ENCODE assay signal across 26 mouse cellular contexts in genomic region chr11:110566307-110566706, GRCm38 (mm10).
A peak's percentile ranks its signal among the peaks of the same experiment; 100 is the strongest.
DNase-seq lines count a peak whose midpoint lies in the region; ATAC-seq and TF ChIP-seq lines count a peak whose summit lies in the region.
"Had no signal": no experiment of that assay in that cellular context is flagged by ENCODE, and none has a peak within 500 bp of the region (broad histone marks: within the 10 kb centered on the region; RNA-seq: fewer than 3 reads in every experiment).

No protein-coding gene starts in this region.

- no peak overlapping the region for H3K4me2 ChIP-seq in liver, embryonic 16.5 days (ENCODE audit: low read depth, low read length)
- H3K4me2 ChIP-seq: embryonic facial prominence, embryonic 12.5 days; embryonic facial prominence, embryonic 15.5 days; heart, embryonic 13.5 days; hindbrain, embryonic 13.5 days; intestine, embryonic 15.5 days had no signal

- no peak overlapping the region for H3K4me3 ChIP-seq in kidney, adult 2 months (ENCODE audit: insufficient read depth, low read depth, low read length)
- H3K4me3 ChIP-seq in liver, embryonic 16.5 days (ENCODE audit: low read depth, low read length), result no peak overlapping the region
- H3K4me3 ChIP-seq: embryonic facial prominence, embryonic 12.5 days; embryonic facial prominence, embryonic 15.5 days; gastrocnemius, adult 2 months; heart, embryonic 13.5 days; hindbrain, embryonic 10.5 days; hindbrain, embryonic 13.5 days; intestine, embryonic 15.5 days had no signal

- no peak for TF ChIP-seq POLR2A in kidney, adult 2 months (IDR thresholded peaks at IDR 0.05; ENCODE audit: low read depth, low read length)

- DNase-seq in adrenal gland, postnatal 14 days, result peak; percentile 9
- no peak for DNase-seq in adrenal gland, adult 8-10 months
- peak; percentile 21 for DNase-seq in kidney, adult 2 months
- DNase-seq in kidney, adult 11 months, result no peak
- DNase-seq in liver, result no peak
- DNase-seq: B cell, adult 2 months; cerebellum, adult 11 months; cerebellum, adult 2 months; cerebellum, adult 9-11 months; cerebellum, postnatal 25 days; forebrain, postnatal 0 days; gastrocnemius, adult 2 months; gastrocnemius, postnatal 14 days; heart, adult 18-20 months had no signal

- ATAC-seq in liver, embryonic 16.5 days (ENCODE audit: low read depth), result peak; percentile 16; the same call in 1 of the 2 replicates
- ATAC-seq: forebrain, embryonic 14.5 days; forebrain, postnatal 0 days; hindbrain, embryonic 16.5 days; intestine, embryonic 15.5 days; Patski had no signal

- no peaks in the 10 kb centered on the region for H3K36me3 ChIP-seq in kidney, adult 2 months (ENCODE audit: control insufficient read depth, insufficient read depth, low read length)
- H3K36me3 ChIP-seq in liver, embryonic 16.5 days (ENCODE audit: control insufficient read depth, insufficient read depth), result no peaks in the 10 kb centered on the region
- H3K36me3 ChIP-seq: embryonic facial prominence, embryonic 12.5 days; embryonic facial prominence, embryonic 15.5 days; G1E; heart, embryonic 13.5 days; hindbrain, embryonic 10.5 days; hindbrain, embryonic 13.5 days; intestine, embryonic 15.5 days had no signal

- H3K9me3 ChIP-seq in liver, embryonic 16.5 days (replicated peaks; ENCODE audit: control insufficient read depth, low read length), result no peaks in the 10 kb centered on the region
- H3K9me3 ChIP-seq: embryonic facial prominence, embryonic 12.5 days; embryonic facial prominence, embryonic 15.5 days; heart, embryonic 13.5 days; hindbrain, embryonic 10.5 days; hindbrain, embryonic 13.5 days; intestine, embryonic 15.5 days had no signal

- H3K4me1 ChIP-seq in kidney, adult 2 months (ENCODE audit: control insufficient read depth, insufficient read depth, low read length), result no peaks in the 10 kb centered on the region; the same call in 1 of the 2 replicates
- H3K4me1 ChIP-seq in liver, embryonic 16.5 days (ENCODE audit: control insufficient read depth, low read depth, low read length), result no peaks in the 10 kb centered on the region
- H3K4me1 ChIP-seq: embryonic facial prominence, embryonic 15.5 days; hindbrain, embryonic 13.5 days; intestine, embryonic 15.5 days had no signal

- no peaks in the 10 kb centered on the region for H3K27me3 ChIP-seq in kidney, adult 2 months (replicated peaks; ENCODE audit: control insufficient read depth, insufficient read depth, low read length)
- no peaks in the 10 kb centered on the region for H3K27me3 ChIP-seq in liver, embryonic 16.5 days (ENCODE audit: control insufficient read depth, insufficient read depth, low read depth, low read length)
- H3K27me3 ChIP-seq: CH12.LX; embryonic facial prominence, embryonic 12.5 days; embryonic facial prominence, embryonic 15.5 days; heart, embryonic 13.5 days; hindbrain, embryonic 13.5 days; intestine, embryonic 15.5 days; Patski had no signal

- no peak for TF ChIP-seq CTCF in kidney, adult 2 months (conservative IDR thresholded peaks at IDR 0.05; ENCODE audit: insufficient read depth, insufficient read length, low read depth, low read length)

- H3K27ac ChIP-seq in kidney, adult 2 months (ENCODE audit: insufficient read depth, low read depth, low read length), result peak overlapping the region; percentile 38; the same call in 1 of the 2 replicates
- H3K27ac ChIP-seq in liver, embryonic 16.5 days (ENCODE audit: low read length), result no peak overlapping the region
- H3K27ac ChIP-seq: embryonic facial prominence, embryonic 12.5 days; embryonic facial prominence, embryonic 15.5 days; gastrocnemius, adult 2 months; heart, embryonic 13.5 days; hindbrain, embryonic 10.5 days; hindbrain, embryonic 13.5 days; intestine, embryonic 15.5 days had no signal

- 72% methylated on average over 7 of the region's 7 CpGs for WGBS in kidney, adult 2 months
- WGBS in liver, embryonic 16.5 days (ENCODE audit: insufficient replicate concordance), result 56% methylated on average over 7 of the region's 7 CpGs

- H3K9ac ChIP-seq in liver, embryonic 16.5 days (ENCODE audit: low read depth, low read length), result no peak overlapping the region
- H3K9ac ChIP-seq: embryonic facial prominence, embryonic 12.5 days; embryonic facial prominence, embryonic 15.5 days; forebrain, postnatal 0 days; heart, embryonic 13.5 days; hindbrain, embryonic 13.5 days; intestine, embryonic 15.5 days had no signal

Comparison
In these comparisons a context has a peak if more than half of its experiments do, and no peak if none do; other contexts are left out.
1. DNase-seq: peak in adrenal gland, postnatal 14 days (single experiment) and kidney, adult 2 months (single experiment); none in adrenal gland, adult 8-10 months (single experiment), kidney, adult 11 months (single experiment) and liver (single experiment).